Mouse (Mus musculus) cerebellum, adult 11-12 months (tissue): ENCODE results near the gene Hebp2.
A peak's percentile ranks its signal among the peaks of the same experiment; 100 is the strongest.

ENCODE experiments used
- DNase-seq: peaks from one replicate; pipeline ENCODE4 v3.0.0; 2022

Gene Hebp2

GRCm38 (mm10) chr10:18507869-18508473 is 37.9 kb downstream of the Hebp2 start:
- no peak for DNase-seq

- no peak for DNase-seq
Measured at GRCm38 (mm10) chr10:18506501-18506946, 39.4 kb downstream of the Hebp2 start.

GRCm38 (mm10) chr10:18505690-18506089 is 40.2 kb downstream of the Hebp2 start:
- no peak for DNase-seq

- no peak for DNase-seq
Measured at GRCm38 (mm10) chr10:18501997-18502396, 43.9 kb downstream of the Hebp2 start.

- no peak for DNase-seq
Measured at GRCm38 (mm10) chr10:18497066-18497465, 48.8 kb downstream of the Hebp2 start.

- DNase-seq: no peak
Measured at GRCm38 (mm10) chr10:18494249-18494648, 51.6 kb downstream of the Hebp2 start.

GRCm38 (mm10) chr10:18493010-18493894 is 52.6 kb downstream of the Hebp2 start:
- DNase-seq: no peak

GRCm38 (mm10) chr10:18491952-18492351 is 53.9 kb downstream of the Hebp2 start:
- DNase-seq: no peak

GRCm38 (mm10) chr10:18489936-18490335 is 55.9 kb downstream of the Hebp2 start:
- peak; percentile 15 for DNase-seq
